In the genomic region with DNA sequence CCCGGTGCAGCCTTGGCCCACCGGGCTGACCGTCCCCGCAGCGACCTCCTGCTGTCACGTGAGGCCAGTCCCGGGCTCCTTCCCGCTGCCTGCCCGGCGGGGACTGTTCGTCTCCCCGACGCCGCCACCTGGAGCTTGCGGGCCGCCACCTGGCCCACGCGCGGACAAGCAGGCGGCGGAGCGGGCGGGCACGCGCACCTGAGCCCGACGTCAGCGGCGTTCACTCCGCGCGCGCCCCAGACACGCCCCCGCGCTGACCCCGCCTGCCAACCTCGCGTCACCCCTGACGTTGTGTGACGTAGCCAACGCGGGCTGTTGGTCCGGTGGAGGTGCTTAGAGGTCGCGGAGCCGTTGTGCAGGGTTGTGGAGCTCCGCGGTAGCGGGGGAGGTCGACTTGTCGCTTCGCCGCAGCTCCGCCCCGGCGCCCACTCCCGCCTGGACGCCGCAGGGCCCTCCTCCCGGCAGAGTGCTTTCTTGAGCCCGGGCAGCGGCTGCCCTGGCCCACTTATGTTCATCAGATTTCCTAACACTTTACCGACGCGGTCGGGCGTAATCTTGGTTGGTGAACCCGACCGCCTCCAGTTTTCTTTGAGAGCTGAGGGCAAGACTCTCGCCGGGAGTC, we compare ENCODE assay signal across 8 mouse cellular contexts. TPM values are rescaled to one million over a fixed set of nuclear protein-coding genes. Genes with fewer than 3 reads are reported as not detected.
DNase-seq lines count a peak whose midpoint lies in the region; ATAC-seq and TF ChIP-seq lines count a peak whose summit lies in the region.

Gene Josd1, minus strand, starts transcription at position 274 of the 622 bp plus-strand sequence.

- peak; percentile 75 for DNase-seq in G1E (ENCODE audit: low spot score)
- DNase-seq in cerebellum, adult 18-20 months, result peak; percentile 96 to 100
- peak; percentile 96 for DNase-seq in forebrain, postnatal 0 days
- DNase-seq in heart, postnatal 4 days, result peak; percentile 97
- peak; percentile 90 to 95 for DNase-seq in layer of hippocampus, adult 8-10 months (ENCODE audit: low spot score in 2 of 2)
- DNase-seq in ovary, adult 18-20 months (ENCODE audit: low spot score), result peak; percentile 91
- DNase-seq in thymus, postnatal 0 days (ENCODE audit: low spot score), result peak; percentile 95

- no peaks in the 10 kb centered on the region for H3K9me3 ChIP-seq in G1E (replicated peaks)
- no peaks in the 10 kb centered on the region for H3K9me3 ChIP-seq in forebrain, postnatal 0 days (ENCODE audit: low read length)
- H3K9me3 ChIP-seq in lung, embryonic 15.5 days, result no peaks in the 10 kb centered on the region

- peak within 1 kb of the TSS; percentile 71 for H3K9ac ChIP-seq in forebrain, postnatal 0 days
- peak within 1 kb of the TSS; percentile 92 for H3K9ac ChIP-seq in lung, embryonic 15.5 days

- peaks cover 73% of the 10 kb centered on the region for H3K4me1 ChIP-seq in G1E (ENCODE audit: insufficient read depth, low read depth, low read length)
- peaks cover 38% of the 10 kb centered on the region for H3K4me1 ChIP-seq in forebrain, postnatal 0 days (ENCODE audit: insufficient read depth)
- peaks cover 63% of the 10 kb centered on the region for H3K4me1 ChIP-seq in lung, embryonic 15.5 days

- H3K27me3 ChIP-seq in G1E (ENCODE audit: insufficient read depth, low read length), result no peaks in the 10 kb centered on the region
- H3K27me3 ChIP-seq in forebrain, postnatal 0 days (ENCODE audit: insufficient read depth, low read length), result no peaks in the 10 kb centered on the region
- H3K27me3 ChIP-seq in lung, embryonic 15.5 days, result no peaks in the 10 kb centered on the region

- peak; percentile 29 for ATAC-seq in G1E (ENCODE audit: extremely low read depth, insufficient number of reproducible peaks, low FRiP score, poor library complexity, severe bottlenecking)
- ATAC-seq in forebrain, postnatal 0 days, result peak; percentile 38
- peak; percentile 78 for ATAC-seq in lung, embryonic 15.5 days (ENCODE audit: borderline replicate concordance, extremely low read depth, low FRiP score, low TSS enrichment)

- H3K36me3 ChIP-seq in G1E (replicated peaks), result peaks cover 40% of the 10 kb centered on the region
- no peaks in the 10 kb centered on the region for H3K36me3 ChIP-seq in forebrain, postnatal 0 days (ENCODE audit: insufficient read depth)
- no peaks in the 10 kb centered on the region for H3K36me3 ChIP-seq in lung, embryonic 15.5 days

- 3% methylated on average over 61 of the region's 72 CpGs for WGBS in forebrain, postnatal 0 days
- 1% methylated on average over 69 of the region's 72 CpGs for WGBS in lung, embryonic 15.5 days

- no peak for TF ChIP-seq CTCF in G1E (IDR thresholded peaks at IDR 0.05; ENCODE audit: low read depth, low read length)
- TF ChIP-seq CTCF in forebrain, postnatal 0 days (IDR thresholded peaks at IDR 0.05; ENCODE audit: low read depth), result 0 out of 2 replicates have a peak, but pooled peaks have one; percentile 21

- H3K4me2 ChIP-seq in forebrain, postnatal 0 days (ENCODE audit: low read depth), result peak within 1 kb of the TSS; percentile 70
- H3K4me2 ChIP-seq in lung, embryonic 15.5 days, result peak within 1 kb of the TSS; percentile 81

- peak within 1 kb of the TSS; percentile 79 for H3K27ac ChIP-seq in forebrain, postnatal 0 days (ENCODE audit: low read depth, low read length)
- H3K27ac ChIP-seq in lung, embryonic 15.5 days, result peak within 1 kb of the TSS; percentile 98

- H3K4me3 ChIP-seq in G1E (ENCODE audit: low read depth, low read length), result peak within 1 kb of the TSS; percentile 98
- H3K4me3 ChIP-seq in forebrain, postnatal 0 days (ENCODE audit: low read depth, low read length), result peak within 1 kb of the TSS; percentile 71
- H3K4me3 ChIP-seq in lung, embryonic 15.5 days, result peak within 1 kb of the TSS; percentile 86

RNA-seq across cellular contexts. Expression of gene Josd1, which starts in this region (rescaled TPM):
- 19.1 and 23.3 TPM in 2 replicates for total RNA-seq in G1E (2014; fragmentation: Nextera tagmentation)
- total RNA-seq in G1E (2017), result 21.6 and 21.9 TPM in 2 replicates
- 16.7 and 22.6 TPM in 2 replicates for polyA plus RNA-seq in G1E (2012)
- total RNA-seq in forebrain, postnatal 0 days (2014; rRNA removed), result 49.2 and 54.1 TPM in 2 replicates
- 18.6 and 20.2 TPM in 2 replicates for polyA plus RNA-seq in forebrain, postnatal 0 days (2015; fragmentation: Nextera tagmentation; extraction: Ambion mirVana)
- total RNA-seq in heart, postnatal 4 days (2021), result 10 to 100 TPM; 29.8 to 32.5 TPM
- total RNA-seq in layer of hippocampus, adult 8-10 months (2022), result 10 to 100 TPM; 43.5 to 54.0 (median 46.4) TPM
- 21.1 and 21.2 TPM in 2 replicates for polyA plus RNA-seq in lung, embryonic 15.5 days (2015; fragmentation: Nextera tagmentation; extraction: Ambion mirVana)
- polyA plus RNA-seq in thymus, postnatal 0 days (2015; fragmentation: Nextera tagmentation; extraction: Ambion mirVana), result 15.5 and 16.3 TPM in 2 replicates

Comparison
In these comparisons a context has a peak if more than half of its experiments do, and no peak if none do; other contexts are left out.
1. Peak in every context shown above with its lines: DNase-seq, ATAC-seq, H3K4me3 ChIP-seq and H3K27ac ChIP-seq.